Mouse (Mus musculus) forebrain, embryonic 11.5 days (tissue): Measurements from ENCODE around the gene Crnkl1. TPM values are rescaled to one million over a fixed set of nuclear protein-coding genes. Genes with fewer than 3 reads are reported as not detected.

Source experiments
- ATAC-seq: fragments of 200-750 bp; cut with Nextera tagmentation; replicated peaks from 2 replicates; pipeline ENCODE4 v1.8.0; 2017; ENCODE audit warnings: moderate TSS enrichment; ENCODE audit not compliant: low FRiP score
- DNase-seq: peaks from one replicate; pipeline ENCODE4 v3.0.0-alpha.2; 2017; ENCODE audit warnings: low spot score
- H3K27ac ChIP-seq: fragments of 300-500 bp; sonication (generic); 2 replicates; pipeline ENCODE4 v1.5.1; 2014; ENCODE audit warnings: low read depth, low read length
- H3K27me3 ChIP-seq: fragments of 300-500 bp; sonication (generic); 2 replicates; pipeline ENCODE4 v1.6.1; 2014; ENCODE audit warnings: mild to moderate bottlenecking, low read length, mixed read lengths; ENCODE audit not compliant: control insufficient read depth, insufficient read depth
- H3K36me3 ChIP-seq: fragments of 300-500 bp; sonication (generic); 2 replicates; pipeline ENCODE4 v1.6.1; 2014; ENCODE audit warnings: mild to moderate bottlenecking, low read length, moderate library complexity, mixed read lengths; ENCODE audit not compliant: control insufficient read depth, insufficient read depth
- H3K4me1 ChIP-seq: fragments of 300-500 bp; sonication (generic); replicated peaks from 2 replicates; pipeline ENCODE4 v1.6.1; 2014; ENCODE audit warnings: low read length, mixed read lengths; ENCODE audit not compliant: control insufficient read depth, insufficient read depth
- H3K4me2 ChIP-seq: fragments of 300-500 bp; sonication (generic); 2 replicates; pipeline ENCODE4 v1.6.1; 2014; ENCODE audit warnings: low read depth, mild to moderate bottlenecking, low read length, moderate library complexity, mixed read lengths; ENCODE audit not compliant: severe bottlenecking
- H3K4me3 ChIP-seq: fragments of 300-500 bp; sonication (generic); 2 replicates; pipeline ENCODE4 v1.5.1; 2014; ENCODE audit warnings: low read depth, low read length
- H3K9ac ChIP-seq: fragments of 300-500 bp; sonication (generic); 2 replicates; pipeline ENCODE4 v1.6.1; 2014; ENCODE audit warnings: low read length
- H3K9me3 ChIP-seq: fragments of 300-500 bp; sonication (generic); 2 replicates; pipeline ENCODE4 v1.6.1; 2016; ENCODE audit warnings: low read length, mixed read lengths; ENCODE audit not compliant: control insufficient read depth
- WGBS: fragments of 180-500 bp; shearing (Covaris S2); extraction: QIAGEN DNeasy Blood & Tissue Kit; methylation state at CpG from one replicate; pipeline ENCODE4 v1.1.7; 2014; 5-methylcytosine and 5-hydroxymethylcytosine counted together
- polyA plus RNA-seq: library from polyadenylated mRNA; unstranded; fragments of >200 nt; fragmentation: Nextera tagmentation; extraction: Ambion mirVana; gene quantifications from 2 replicates; pipeline ENCODE4 v1.2.1, GENCODE M21; 2014

The Crnkl1 gene
- 40.9 and 45.0 TPM in 2 replicates for polyA plus RNA-seq

DNA sequence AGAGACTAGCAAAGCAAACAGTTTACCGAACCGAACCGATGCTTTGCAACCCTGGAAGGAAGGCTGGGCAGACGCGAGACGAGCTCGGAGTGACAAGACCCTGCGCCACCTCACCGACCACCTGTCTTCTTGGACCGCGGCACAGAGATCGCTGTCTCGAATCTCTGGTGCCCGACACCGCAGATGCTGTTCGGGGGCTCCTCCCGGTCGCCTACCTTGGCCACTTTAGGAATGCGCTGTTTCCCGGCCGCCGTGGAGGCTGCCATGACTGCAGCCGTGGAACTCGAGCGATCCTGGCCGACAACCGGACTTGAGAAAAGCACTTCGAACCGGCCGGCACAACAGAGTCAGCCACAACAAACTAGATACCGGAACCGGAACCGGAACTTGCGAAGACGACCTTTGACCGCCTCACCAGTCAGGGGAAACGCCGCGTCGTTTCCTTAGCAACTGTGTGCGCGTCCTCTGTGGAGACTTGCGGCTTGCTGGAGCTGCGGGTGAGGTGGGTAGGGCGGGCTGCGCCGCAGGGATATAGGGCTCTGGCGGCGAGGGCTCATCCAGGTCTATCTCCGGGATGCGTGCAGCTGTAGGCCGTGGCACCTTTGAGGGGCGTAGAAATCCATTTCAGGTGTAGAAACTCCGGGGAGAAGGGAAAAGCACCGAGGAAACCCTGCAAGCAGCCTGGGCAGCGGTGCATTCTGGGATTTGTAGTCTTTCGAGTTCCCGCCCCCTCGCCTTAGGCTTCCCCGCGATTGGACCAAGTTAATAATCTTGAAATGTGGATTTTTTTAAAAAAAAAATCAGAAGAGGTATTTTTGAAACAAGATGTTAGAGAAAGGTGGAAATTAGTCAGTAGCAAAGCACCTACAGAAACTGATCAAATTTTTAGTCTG is at the start of gene Crnkl1, which contains the start of gene Cfap61:
Crnkl1 (minus strand) TSS at position 676 of the 893 bp plus-strand sequence.
Cfap61 (plus strand) TSS at position 446 of the 893 bp plus-strand sequence.
- Histone ChIP-seq H3K27ac (no peak within 1 kb of the TSS), H3K9ac (peak within 1 kb of the TSS; percentile 58), H3K9me3 (no peaks in the 10 kb centered on the region), H3K4me3 (peak within 1 kb of the TSS; percentile 73), H3K36me3 (peaks cover 5% of the 10 kb centered on the region; the same call in 1 of the 2 replicates), H3K4me1 (peaks cover 2% of the 10 kb centered on the region; the same call in 1 of the 2 replicates), H3K4me2 (peak within 1 kb of the TSS; percentile 82), H3K27me3 (no peaks in the 10 kb centered on the region)
- peak; percentile 98 for ATAC-seq
- peak; percentile 94 for DNase-seq
- WGBS: under 1% methylated on average over 61 of the region's 61 CpGs

DNA sequence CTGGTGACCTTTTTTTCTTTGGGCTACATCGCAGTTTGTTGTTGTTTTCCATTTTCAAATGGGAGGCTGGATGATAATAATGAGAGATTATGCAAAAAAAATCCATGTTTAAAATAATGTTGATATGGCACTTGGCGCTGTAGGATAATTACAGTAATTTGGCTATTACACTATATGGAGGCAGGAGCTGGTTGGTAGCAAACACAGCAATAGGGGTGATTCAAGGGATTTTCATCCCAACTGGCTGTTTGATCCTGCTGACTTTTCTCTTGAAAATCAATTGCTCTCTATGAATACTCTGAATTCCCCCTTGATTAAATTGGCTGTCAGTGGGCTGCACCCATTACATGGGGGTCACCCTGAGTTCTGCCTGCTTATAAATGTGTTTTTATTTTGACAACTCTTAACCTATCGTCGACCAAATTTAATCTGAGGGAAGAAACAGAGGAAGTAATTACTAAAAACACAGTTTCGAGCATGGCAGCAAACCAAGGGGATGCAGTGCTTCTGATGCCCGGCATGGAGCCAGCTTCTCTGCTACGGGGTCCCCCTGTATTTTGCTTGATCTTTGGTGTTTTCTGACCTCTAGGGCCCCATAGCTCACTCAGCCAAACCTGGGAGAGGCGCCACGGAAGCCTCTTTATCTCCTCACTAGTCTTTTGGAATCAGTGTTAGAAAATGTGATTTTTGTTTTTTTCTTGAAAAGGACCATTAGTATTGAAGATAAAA is 47.7 kb upstream of the Crnkl1 start:
- Histone ChIP-seq H3K4me1 (peaks cover 14% of the 10 kb centered on the region), H3K9me3 (no peaks in the 10 kb centered on the region), H3K4me2 (no peak overlapping the region), H3K4me3 (no peak overlapping the region), H3K27ac (no peak overlapping the region), H3K9ac (no peak overlapping the region), H3K27me3 (no peaks in the 10 kb centered on the region), H3K36me3 (no peaks in the 10 kb centered on the region)
- ATAC-seq (0 out of 2 replicates have a peak, but pooled peaks have one; percentile 39), DNase-seq (no peak)
- 58% methylated on average over 9 of the region's 9 CpGs for WGBS

DNA sequence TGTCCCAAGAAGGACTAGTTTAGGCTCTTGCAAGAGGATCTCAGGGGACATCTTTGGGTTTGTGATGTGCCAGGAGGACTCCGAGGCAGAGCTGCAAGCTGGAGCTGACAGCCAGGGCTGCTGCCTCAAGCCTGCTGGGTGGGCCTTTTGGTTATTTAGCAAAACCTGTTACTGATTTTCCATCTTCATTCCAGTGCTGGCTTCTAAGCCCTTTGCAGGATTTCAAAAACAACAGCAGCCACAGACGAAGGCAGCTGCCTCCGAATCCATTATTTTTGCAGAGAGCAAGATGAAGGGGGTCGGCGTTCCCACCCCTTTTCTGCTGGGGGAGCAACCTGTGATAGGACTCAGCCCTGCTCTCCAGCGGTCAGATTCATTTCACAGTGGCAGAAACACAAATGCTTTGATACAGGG is 46.9 kb upstream of the Crnkl1 start:
- ATAC-seq (peak; percentile 65), DNase-seq (peak; percentile 61)
- Histone ChIP-seq H3K4me3 (no peak overlapping the region), H3K9me3 (no peaks in the 10 kb centered on the region), H3K4me1 (peaks cover 14% of the 10 kb centered on the region), H3K4me2 (no peak overlapping the region), H3K36me3 (no peaks in the 10 kb centered on the region), H3K27me3 (no peaks in the 10 kb centered on the region), H3K9ac (no peak overlapping the region), H3K27ac (0 out of 2 replicates have a peak overlapping the region, but pooled peaks have one; percentile 31)
- WGBS: 15% methylated on average over 6 of the region's 6 CpGs

DNA sequence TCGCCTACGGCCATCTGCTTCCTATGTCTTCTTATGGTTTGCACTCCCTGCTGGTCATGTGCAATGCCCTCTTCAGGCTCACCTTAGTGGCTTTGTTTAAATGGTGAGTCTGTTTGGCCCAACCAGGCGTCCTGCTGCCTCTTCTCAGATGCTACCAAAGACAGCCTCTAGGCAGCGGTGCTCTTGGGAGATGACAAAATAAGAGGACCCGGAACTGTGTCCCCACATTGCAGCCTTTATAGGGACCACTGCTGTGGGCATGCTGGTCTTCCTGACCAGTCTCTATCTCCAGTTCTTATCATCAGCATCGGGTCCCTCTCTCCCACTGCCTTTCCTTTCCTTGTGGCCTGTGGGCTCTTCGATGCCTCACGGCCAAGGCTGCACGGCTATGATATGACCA is 46.1 kb upstream of the Crnkl1 start:
- DNase-seq (no peak), ATAC-seq (no peak; the same call in 1 of the 2 replicates)
- 73% methylated on average over 9 of the region's 9 CpGs for WGBS
- Histone ChIP-seq H3K9me3 (no peaks in the 10 kb centered on the region), H3K9ac (no peak overlapping the region), H3K4me3 (no peak overlapping the region), H3K36me3 (no peaks in the 10 kb centered on the region), H3K4me2 (no peak overlapping the region), H3K27me3 (no peaks in the 10 kb centered on the region), H3K27ac (no peak overlapping the region), H3K4me1 (peaks cover 14% of the 10 kb centered on the region)

DNA sequence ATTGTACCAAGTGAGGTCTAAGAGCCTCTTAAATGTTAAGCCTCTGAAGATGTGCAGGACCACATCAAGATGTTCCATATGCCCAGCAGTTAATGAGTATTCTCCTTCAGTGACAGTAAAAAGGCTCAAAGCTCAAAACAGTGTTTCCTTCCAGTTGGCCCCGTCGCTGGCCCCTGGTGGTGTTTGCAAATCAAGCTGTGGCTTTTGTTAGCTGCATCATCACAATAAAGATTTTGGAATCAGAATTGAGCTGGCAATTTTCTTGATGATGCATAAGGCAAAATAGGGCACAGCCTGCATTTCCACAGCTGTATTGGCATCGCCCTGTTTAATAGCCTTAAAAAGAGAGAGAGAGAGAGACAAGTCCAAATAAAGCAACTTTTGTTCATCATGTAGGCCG is 44.8 kb upstream of the Crnkl1 start:
- no peaks in the 10 kb centered on the region for H3K36me3 ChIP-seq
- H3K4me3 ChIP-seq: no peak overlapping the region
- H3K4me2 ChIP-seq: no peak overlapping the region
- 48% methylated on average over 4 of the region's 4 CpGs for WGBS
- no peak overlapping the region for H3K9ac ChIP-seq
- no peaks in the 10 kb centered on the region for H3K27me3 ChIP-seq
- DNase-seq (no peak), ATAC-seq (no peak)
- peaks cover 14% of the 10 kb centered on the region for H3K4me1 ChIP-seq
- H3K9me3 ChIP-seq: no peaks in the 10 kb centered on the region
- H3K27ac ChIP-seq: no peak overlapping the region

DNA sequence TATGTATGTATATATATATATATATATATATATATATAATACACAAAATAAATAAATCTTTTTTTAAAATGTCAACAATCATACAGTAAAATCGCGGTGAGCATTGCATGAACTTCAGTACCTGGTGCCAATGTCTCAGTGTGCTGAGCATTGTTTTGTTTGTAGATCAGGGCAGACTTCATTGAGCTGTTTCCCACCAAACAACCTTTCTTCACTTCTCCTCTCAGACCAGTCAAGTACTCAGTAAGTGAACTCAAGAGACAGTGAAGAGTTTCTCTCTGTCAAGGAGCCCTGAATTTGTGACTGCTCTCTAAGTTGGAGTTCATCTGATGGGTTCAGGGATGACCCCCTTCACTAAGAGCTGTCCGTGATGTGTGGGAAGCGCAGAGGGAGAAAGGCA is 37.8 kb upstream of the Crnkl1 start:
- Histone ChIP-seq H3K4me1 (no peaks in the 10 kb centered on the region), H3K4me3 (no peak overlapping the region), H3K4me2 (no peak overlapping the region), H3K36me3 (no peaks in the 10 kb centered on the region), H3K27me3 (no peaks in the 10 kb centered on the region), H3K9me3 (no peaks in the 10 kb centered on the region), H3K27ac (no peak overlapping the region), H3K9ac (no peak overlapping the region)
- DNase-seq (no peak), ATAC-seq (no peak)
- 94% methylated on average over 4 of the region's 4 CpGs for WGBS

DNA sequence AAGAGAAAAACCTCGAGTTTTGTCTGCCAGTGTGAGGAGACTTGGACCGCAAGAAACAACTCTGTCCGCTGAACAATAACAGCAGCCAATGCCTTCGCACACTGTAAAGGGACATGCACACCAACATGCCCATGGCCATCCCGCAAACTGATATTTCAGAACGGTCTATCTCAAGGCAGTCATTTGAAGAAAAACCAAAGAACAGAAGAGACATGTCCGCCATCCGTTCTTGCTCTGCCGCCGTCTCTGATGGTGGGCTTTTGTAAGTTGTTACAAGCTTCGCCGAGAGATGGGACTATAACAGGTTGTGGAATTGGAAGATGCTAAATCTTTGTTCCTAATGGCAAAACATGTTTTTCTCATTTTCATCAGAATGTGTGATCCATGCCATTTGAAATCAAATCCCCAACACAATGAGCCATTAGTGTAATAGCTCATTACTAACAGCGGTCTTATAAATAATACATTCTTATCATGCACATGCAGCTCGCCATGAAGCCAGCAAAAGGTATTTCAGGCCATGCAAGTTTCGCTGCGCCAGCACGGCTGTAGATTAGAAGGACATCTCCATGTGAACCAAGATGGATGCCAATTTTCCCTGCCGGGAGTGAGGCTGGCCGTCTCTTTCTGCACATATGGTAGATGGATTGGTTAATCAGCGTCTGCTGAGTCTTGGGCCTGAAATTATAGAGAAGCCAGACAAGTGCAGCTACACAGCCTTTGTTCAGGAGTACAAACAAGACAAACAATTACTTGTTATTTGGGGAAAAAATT is 36.6 kb upstream of the Crnkl1 start:
- Histone ChIP-seq H3K27me3 (no peaks in the 10 kb centered on the region), H3K27ac (no peak overlapping the region), H3K36me3 (no peaks in the 10 kb centered on the region), H3K9me3 (no peaks in the 10 kb centered on the region), H3K4me1 (no peaks in the 10 kb centered on the region), H3K4me2 (no peak overlapping the region), H3K4me3 (no peak overlapping the region), H3K9ac (no peak overlapping the region)
- 93% methylated on average over 20 of the region's 20 CpGs for WGBS
- ATAC-seq (no peak), DNase-seq (no peak)

DNA sequence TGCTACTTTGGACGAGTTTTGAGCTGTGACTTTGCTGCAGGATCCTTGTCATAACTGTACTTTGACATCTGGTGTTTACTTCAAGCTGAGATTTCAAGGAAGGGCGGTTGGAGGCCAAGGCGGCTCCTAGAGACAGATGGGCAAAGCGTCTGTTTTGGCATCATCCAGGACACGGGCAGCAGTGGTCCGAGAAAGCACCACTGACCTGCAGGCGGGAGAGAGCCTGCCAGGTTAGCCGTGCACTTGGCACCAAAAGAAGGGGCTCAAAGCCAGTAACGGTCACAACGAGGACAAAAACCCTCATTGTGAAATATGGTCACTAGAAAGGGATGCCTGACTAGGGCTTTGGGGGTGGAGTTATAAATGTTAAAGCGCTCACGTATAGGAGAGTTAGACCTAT is 35.9 kb upstream of the Crnkl1 start:
- Histone ChIP-seq H3K9ac (no peak overlapping the region), H3K36me3 (no peaks in the 10 kb centered on the region), H3K27ac (no peak overlapping the region), H3K27me3 (no peaks in the 10 kb centered on the region), H3K4me1 (no peaks in the 10 kb centered on the region), H3K9me3 (no peaks in the 10 kb centered on the region), H3K4me2 (no peak overlapping the region), H3K4me3 (no peak overlapping the region)
- DNase-seq (no peak), ATAC-seq (no peak)
- WGBS: 89% methylated on average over 12 of the region's 12 CpGs
